Mouse (Mus musculus) brain, embryonic 14.5 days (tissue): Measurements from ENCODE around the gene Gdf15. TPM values are rescaled to one million over a fixed set of nuclear protein-coding genes. Genes with fewer than 3 reads are reported as not detected.

Experiments
- DNase-seq: peaks from one replicate; pipeline ENCODE4 v3.0.0-alpha.2; 2011; ENCODE audit warnings: low read depth
- CTCF ChIP-seq: fragments of 200-500 bp; IDR thresholded peaks from 2 replicates; pipeline ENCODE4 v1.5.1; 2012; ENCODE audit warnings: inconsistent platforms, mild to moderate bottlenecking, moderate library complexity, borderline replicate concordance; ENCODE audit not compliant: insufficient read depth, insufficient read length; ENCODE audit errors: extremely low read depth
- POLR2A ChIP-seq: fragments of 200-500 bp; IDR thresholded peaks from 2 replicates; pipeline ENCODE4 v1.6.1; 2012; ENCODE audit warnings: mild to moderate bottlenecking, inconsistent platforms, borderline replicate concordance; ENCODE audit not compliant: poor library complexity, insufficient read depth, insufficient read length, severe bottlenecking; ENCODE audit errors: extremely low read depth
- polyA plus RNA-seq: library from polyadenylated mRNA; depleted of rRNA; stranded (reverse); fragments of >200 nt; gene quantifications from 2 replicates; pipeline ENCODE4 v1.2.3, GENCODE M21; 2012

Gdf15 gene
- polyA plus RNA-seq, 1 experiment, result 0.26 TPM

- no peak for DNase-seq
- TF ChIP-seq POLR2A, result no peak
- peak; percentile 42; the same call in 1 of the 2 replicates for TF ChIP-seq CTCF
Measured at GRCm38 (mm10) chr8:70644065-70644464, 11.8 kb upstream of the Gdf15 start.

GRCm38 (mm10) chr8:70643019-70643418, 10.8 kb upstream of the Gdf15 start:
- TF ChIP-seq CTCF, result no peak
- no peak for TF ChIP-seq POLR2A
- no peak for DNase-seq

- DNase-seq, result no peak
- no peak for TF ChIP-seq POLR2A
- no peak for TF ChIP-seq CTCF
Measured at GRCm38 (mm10) chr8:70638752-70639151, 6.5 kb upstream of the Gdf15 start.

- DNase-seq, result no peak
- no peak for TF ChIP-seq POLR2A
- no peak for TF ChIP-seq CTCF
Measured at GRCm38 (mm10) chr8:70636838-70637237, 4.6 kb upstream of the Gdf15 start.

- TF ChIP-seq POLR2A (no peak), CTCF (no peak)
Measured at GRCm38 (mm10) chr8:70635527-70635926, 3.3 kb upstream of the Gdf15 start.

GRCm38 (mm10) chr8:70634066-70634465, 1.8 kb upstream of the Gdf15 start:
- TF ChIP-seq CTCF, result no peak
- no peak for TF ChIP-seq POLR2A
- peak; percentile 42 for DNase-seq

More at GRCm38 (mm10) chr8:70635527-70635926, 3.3 kb upstream of the Gdf15 start:
- DNase-seq, result no peak

GRCm38 (mm10) chr8:70631436-70631835, 820 bp downstream of the Gdf15 start:
- no peak for TF ChIP-seq POLR2A
- TF ChIP-seq CTCF, result no peak
- no peak for DNase-seq

GRCm38 (mm10) chr8:70630532-70631381, 1.5 kb downstream of the Gdf15 start:
- peak; percentile 50 for DNase-seq
- TF ChIP-seq POLR2A (no peak), CTCF (no peak)

- TF ChIP-seq CTCF (peak; percentile 100), POLR2A (0 out of 2 replicates have a peak, but pooled peaks have one; percentile 6)
- DNase-seq, result peak; percentile 96
Measured at GRCm38 (mm10) chr8:70629574-70630531, 2.4 kb downstream of the Gdf15 start.

GRCm38 (mm10) chr8:70628986-70629490, 3.2 kb downstream of the Gdf15 start:
- TF ChIP-seq CTCF (no peak), POLR2A (no peak)
- DNase-seq, result peak; percentile 31

GRCm38 (mm10) chr8:70627041-70627440, 5.2 kb downstream of the Gdf15 start:
- no peak for DNase-seq
- TF ChIP-seq POLR2A (no peak), CTCF (no peak)
